Mouse (Mus musculus) intestine, embryonic 14.5 days (tissue): Measurements from ENCODE around the gene Hsd3b7. TPM values are rescaled to one million over a fixed set of nuclear protein-coding genes. Genes with fewer than 3 reads are reported as not detected.

Experiments
- ATAC-seq: fragments of 200-750 bp; cut with Nextera tagmentation; replicated peaks from 2 replicates; pipeline ENCODE4 v1.8.0; 2017; ENCODE audit warnings: low read depth, moderate number of reproducible peaks, moderate TSS enrichment, moderate library complexity; ENCODE audit not compliant: low FRiP score, low TSS enrichment
- DNase-seq: peaks from one replicate; pipeline ENCODE4 v3.0.0-alpha.2; 2018; ENCODE audit warnings: low spot score
- H3K27ac ChIP-seq: fragments of 300-500 bp; sonication (generic); 2 replicates; pipeline ENCODE4 v1.5.1; 2014; ENCODE audit warnings: low read depth, mild to moderate bottlenecking, control low read depth
- H3K27me3 ChIP-seq: fragments of 300-500 bp; sonication (generic); replicated peaks from 2 replicates; pipeline ENCODE4 v1.6.1; 2014; ENCODE audit warnings: low read length, control low read depth; ENCODE audit not compliant: control insufficient read depth, insufficient read depth
- H3K36me3 ChIP-seq: fragments of 300-500 bp; sonication (generic); 2 replicates; pipeline ENCODE4 v1.6.1; 2014; ENCODE audit warnings: low read length, control low read depth; ENCODE audit not compliant: control insufficient read depth, insufficient read depth
- H3K4me1 ChIP-seq: fragments of 300-500 bp; sonication (generic); replicated peaks from 2 replicates; pipeline ENCODE4 v1.6.1; 2014; ENCODE audit warnings: low read length, control low read depth, mixed read lengths; ENCODE audit not compliant: control insufficient read depth, insufficient read depth
- H3K4me2 ChIP-seq: fragments of 300-500 bp; sonication (generic); 2 replicates; pipeline ENCODE4 v1.6.1; 2014; ENCODE audit warnings: low read length
- H3K4me3 ChIP-seq: fragments of 300-500 bp; sonication (generic); 2 replicates; pipeline ENCODE4 v1.5.1; 2014; ENCODE audit warnings: low read depth, low read length, control low read depth, mixed read lengths
- H3K9ac ChIP-seq: fragments of 300-500 bp; sonication (generic); 2 replicates; pipeline ENCODE4 v1.6.1; 2014; ENCODE audit warnings: mild to moderate bottlenecking, low read length
- H3K9me3 ChIP-seq: fragments of 300-500 bp; sonication (generic); 2 replicates; pipeline ENCODE4 v1.6.1; 2016; ENCODE audit warnings: low read length, control low read depth; ENCODE audit not compliant: control insufficient read depth
- WGBS: fragments of 180-500 bp; shearing (Covaris S2); extraction: QIAGEN DNeasy Blood & Tissue Kit; methylation state at CpG from one replicate; pipeline ENCODE4 v1.1.7; 2014; 5-methylcytosine and 5-hydroxymethylcytosine counted together
- polyA plus RNA-seq: library from polyadenylated mRNA; unstranded; fragments of >200 nt; fragmentation: Nextera tagmentation; extraction: Ambion mirVana; gene quantifications from 2 replicates; pipeline ENCODE4 v1.2.1, GENCODE M21; 2014

Gene Hsd3b7
- polyA plus RNA-seq, 1 experiment from 2014 or later: 21.6 TPM

- Histone ChIP-seq H3K9me3 (no peaks in the 10 kb centered on the region), H3K27me3 (no peaks in the 10 kb centered on the region), H3K4me3 (no peak overlapping the region), H3K9ac (no peak overlapping the region), H3K4me1 (no peaks in the 10 kb centered on the region), H3K36me3 (peaks cover 10% of the 10 kb centered on the region; the same call in 1 of the 2 replicates), H3K27ac (no peak overlapping the region), H3K4me2 (no peak overlapping the region)
- ATAC-seq: no peak
- no peak for DNase-seq
- WGBS: 75% methylated on average over 5 of the region's 5 CpGs
These were observed 8.4 kb downstream of the Hsd3b7 start for GRCm38 (mm10) chr7:127808821-127809220.

- H3K4me3 ChIP-seq: no peak overlapping the region
- peaks cover 15% of the 10 kb centered on the region; the same call in 1 of the 2 replicates for H3K36me3 ChIP-seq
- H3K9me3 ChIP-seq: no peaks in the 10 kb centered on the region
- H3K9ac ChIP-seq: no peak overlapping the region
- no peaks in the 10 kb centered on the region for H3K27me3 ChIP-seq
- 93% methylated on average over 1 of the region's 1 CpGs for WGBS
- no peaks in the 10 kb centered on the region for H3K4me1 ChIP-seq
- ATAC-seq: no peak
- no peak for DNase-seq
- no peak overlapping the region for H3K4me2 ChIP-seq
- no peak overlapping the region for H3K27ac ChIP-seq
These were observed 9.4 kb downstream of the Hsd3b7 start for GRCm38 (mm10) chr7:127809846-127810245.

- no peak for DNase-seq
- no peak overlapping the region for H3K27ac ChIP-seq
- H3K9ac ChIP-seq: no peak overlapping the region
- H3K27me3 ChIP-seq: no peaks in the 10 kb centered on the region
- H3K9me3 ChIP-seq: no peaks in the 10 kb centered on the region
- no peaks in the 10 kb centered on the region for H3K4me1 ChIP-seq
- ATAC-seq: no peak
- H3K4me3 ChIP-seq: no peak overlapping the region
- no peak overlapping the region for H3K4me2 ChIP-seq
- WGBS: 82% methylated on average over 10 of the region's 10 CpGs
- peaks cover 15% of the 10 kb centered on the region; the same call in 1 of the 2 replicates for H3K36me3 ChIP-seq
These were observed 10.2 kb downstream of the Hsd3b7 start for GRCm38 (mm10) chr7:127810650-127811049.

GRCm38 (mm10) chr7:127811240-127811639 is 10.8 kb downstream of the Hsd3b7 start:
- ATAC-seq (no peak), DNase-seq (no peak)
- no peak overlapping the region for H3K9ac ChIP-seq
- no peak overlapping the region for H3K4me2 ChIP-seq
- no peaks in the 10 kb centered on the region for H3K9me3 ChIP-seq
- H3K36me3 ChIP-seq: peaks cover 15% of the 10 kb centered on the region; the same call in 1 of the 2 replicates
- H3K4me1 ChIP-seq: no peaks in the 10 kb centered on the region
- no peak overlapping the region for H3K27ac ChIP-seq
- no peak overlapping the region for H3K4me3 ChIP-seq
- H3K27me3 ChIP-seq: no peaks in the 10 kb centered on the region
- WGBS: 76% methylated on average over 4 of the region's 4 CpGs

GRCm38 (mm10) chr7:127812292-127812691 is 11.9 kb downstream of the Hsd3b7 start:
- no peak for ATAC-seq
- Histone ChIP-seq H3K27ac (no peak overlapping the region), H3K4me1 (no peaks in the 10 kb centered on the region), H3K27me3 (no peaks in the 10 kb centered on the region), H3K9ac (no peak overlapping the region), H3K4me2 (no peak overlapping the region), H3K9me3 (no peaks in the 10 kb centered on the region), H3K36me3 (peaks cover 15% of the 10 kb centered on the region; the same call in 1 of the 2 replicates), H3K4me3 (no peak overlapping the region)
- no peak for DNase-seq
- 83% methylated on average over 3 of the region's 3 CpGs for WGBS

- H3K4me2 ChIP-seq: no peak overlapping the region
- no peaks in the 10 kb centered on the region for H3K9me3 ChIP-seq
- ATAC-seq (no peak), DNase-seq (no peak)
- peaks cover 10% of the 10 kb centered on the region; the same call in 1 of the 2 replicates for H3K36me3 ChIP-seq
- H3K4me1 ChIP-seq: no peaks in the 10 kb centered on the region
- no peak overlapping the region for H3K9ac ChIP-seq
- H3K27me3 ChIP-seq: no peaks in the 10 kb centered on the region
- no peak overlapping the region for H3K4me3 ChIP-seq
- no peak overlapping the region for H3K27ac ChIP-seq
- WGBS: 84% methylated on average over 4 of the region's 4 CpGs
These were observed 13.4 kb downstream of the Hsd3b7 start for GRCm38 (mm10) chr7:127813821-127814220.

GRCm38 (mm10) chr7:127814241-127814921 is 14.0 kb downstream of the Hsd3b7 start:
- Histone ChIP-seq H3K27ac (no peak overlapping the region), H3K4me2 (no peak overlapping the region), H3K4me3 (no peak overlapping the region), H3K9ac (no peak overlapping the region), H3K4me1 (no peaks in the 10 kb centered on the region), H3K27me3 (no peaks in the 10 kb centered on the region), H3K9me3 (no peaks in the 10 kb centered on the region), H3K36me3 (peaks cover 10% of the 10 kb centered on the region; the same call in 1 of the 2 replicates)
- no peak for DNase-seq
- ATAC-seq: no peak
- 79% methylated on average over 19 of the region's 19 CpGs for WGBS

- Histone ChIP-seq H3K9me3 (no peaks in the 10 kb centered on the region), H3K4me1 (no peaks in the 10 kb centered on the region), H3K27ac (no peak overlapping the region), H3K4me2 (no peak overlapping the region), H3K4me3 (no peak overlapping the region), H3K9ac (peak overlapping the region; percentile 8; the same call in 1 of the 2 replicates), H3K36me3 (peaks cover 10% of the 10 kb centered on the region; the same call in 1 of the 2 replicates), H3K27me3 (no peaks in the 10 kb centered on the region)
- no peak for ATAC-seq
- WGBS: 88% methylated on average over 15 of the region's 15 CpGs
- no peak for DNase-seq
These were observed 14.8 kb downstream of the Hsd3b7 start for GRCm38 (mm10) chr7:127815116-127815665.
